Mouse (Mus musculus): ENCODE measurements around the gene Mrps16.

The Mrps16 gene

GRCm38 (mm10) chr14:20393205-20393913 is at the start of gene Mrps16:
Mrps16 (minus strand) TSS chr14:20393634.
- DNase-seq (ENCODE audit: low read depth, low spot score), result peak; percentile 95

GRCm38 (mm10) chr14:20442252-20442651 is 48.8 kb upstream of the Mrps16 start:
- DNase-seq (ENCODE audit: low read depth, low spot score), result no peak

- DNase-seq (ENCODE audit: low read depth, low spot score), result no peak
Observed at GRCm38 (mm10) chr14:20436976-20437375, 43.5 kb upstream of the Mrps16 start.

GRCm38 (mm10) chr14:20432420-20432819 is 39.0 kb upstream of the Mrps16 start:
- no peak for DNase-seq (ENCODE audit: low read depth, low spot score)

- DNase-seq (ENCODE audit: low read depth, low spot score), result no peak
Observed at GRCm38 (mm10) chr14:20431726-20432125, 38.3 kb upstream of the Mrps16 start.

GRCm38 (mm10) chr14:20429833-20430232 is 36.4 kb upstream of the Mrps16 start:
- DNase-seq (ENCODE audit: low read depth, low spot score), result no peak

- DNase-seq (ENCODE audit: low read depth, low spot score), result no peak
Observed at GRCm38 (mm10) chr14:20428593-20428992, 35.2 kb upstream of the Mrps16 start.

GRCm38 (mm10) chr14:20423046-20423445 is 29.6 kb upstream of the Mrps16 start:
- DNase-seq (ENCODE audit: low read depth, low spot score), result no peak

- DNase-seq (ENCODE audit: low read depth, low spot score), result no peak
Observed at GRCm38 (mm10) chr14:20422257-20422656, 28.8 kb upstream of the Mrps16 start.

- no peak for DNase-seq (ENCODE audit: low read depth, low spot score)
Observed at GRCm38 (mm10) chr14:20400071-20400470, 6.6 kb upstream of the Mrps16 start.

GRCm38 (mm10) chr14:20398864-20399263 is 5.4 kb upstream of the Mrps16 start:
- no peak for DNase-seq (ENCODE audit: low read depth, low spot score)

- no peak for DNase-seq (ENCODE audit: low read depth, low spot score)
Observed at GRCm38 (mm10) chr14:20397220-20397619, 3.8 kb upstream of the Mrps16 start.

- DNase-seq (ENCODE audit: low read depth, low spot score), result no peak
Observed at GRCm38 (mm10) chr14:20392326-20392725, 1.1 kb downstream of the Mrps16 start.

- no peak for DNase-seq (ENCODE audit: low read depth, low spot score)
Observed at GRCm38 (mm10) chr14:20389446-20390079, 3.9 kb downstream of the Mrps16 start.

GRCm38 (mm10) chr14:20388441-20389129 is 4.8 kb downstream of the Mrps16 start, which contains the start of gene Dnajc9:
Dnajc9 (minus strand) TSS chr14:20388910.
- peak; percentile 87 for DNase-seq (ENCODE audit: low read depth, low spot score)

- no peak for DNase-seq (ENCODE audit: low read depth, low spot score)
Observed at GRCm38 (mm10) chr14:20379753-20380430, 13.5 kb downstream of the Mrps16 start.

- DNase-seq (ENCODE audit: low read depth, low spot score), result no peak
Observed at GRCm38 (mm10) chr14:20379087-20379640, 14.3 kb downstream of the Mrps16 start.

GRCm38 (mm10) chr14:20378313-20379061 is 14.9 kb downstream of the Mrps16 start:
- DNase-seq (ENCODE audit: low read depth, low spot score), result no peak

- DNase-seq (ENCODE audit: low read depth, low spot score), result no peak
Observed at GRCm38 (mm10) chr14:20377112-20377521, 16.3 kb downstream of the Mrps16 start.

GRCm38 (mm10) chr14:20371854-20372253 is 21.6 kb downstream of the Mrps16 start:
- no peak for DNase-seq (ENCODE audit: low read depth, low spot score)

- DNase-seq (ENCODE audit: low read depth, low spot score), result no peak
Observed at GRCm38 (mm10) chr14:20370798-20371197, 22.6 kb downstream of the Mrps16 start.
